Mouse (Mus musculus) neural tube, embryonic 14.5 days (tissue): ENCODE measurements at regions not wholly inside any gene's neighbourhood (a gene's known extent, or its start where the extent isn't known, plus 50 kb on each side); places are given as distances from the start of the nearest gene placed in this dataset.

Experiments used
- ATAC-seq: fragments of 200-750 bp; cut with Nextera tagmentation; 2 replicates; pipeline ENCODE4 v1.8.0; 2017; ENCODE audit warnings: low read depth, mild to moderate bottlenecking, moderate TSS enrichment, moderate library complexity
- H3K27ac ChIP-seq: fragments of 300-500 bp; sonication (generic); 2 replicates; pipeline ENCODE4 v1.5.1; 2014; ENCODE audit warnings: low read depth, mild to moderate bottlenecking, control low read depth, low read length, moderate library complexity, mixed read lengths
- H3K27me3 ChIP-seq: fragments of 300-500 bp; sonication (generic); 2 replicates; pipeline ENCODE4 v1.6.1; 2014; ENCODE audit warnings: low read length; ENCODE audit not compliant: control insufficient read depth, insufficient read depth
- H3K36me3 ChIP-seq: fragments of 300-500 bp; sonication (generic); 2 replicates; pipeline ENCODE4 v1.6.1; 2014; ENCODE audit warnings: low read length, mixed read lengths; ENCODE audit not compliant: control insufficient read depth, insufficient read depth
- H3K4me1 ChIP-seq: fragments of 300-500 bp; sonication (generic); 2 replicates; pipeline ENCODE4 v1.6.1; 2014; ENCODE audit warnings: low read length; ENCODE audit not compliant: control insufficient read depth, insufficient read depth
- H3K4me2 ChIP-seq: fragments of 300-500 bp; sonication (generic); 2 replicates; pipeline ENCODE4 v1.6.1; 2014; ENCODE audit warnings: mild to moderate bottlenecking, low read depth, low read length, control low read depth
- H3K4me3 ChIP-seq: fragments of 300-500 bp; sonication (generic); 2 replicates; pipeline ENCODE4 v1.5.1; 2014; ENCODE audit warnings: low read depth, low read length, control low read depth, mixed read lengths
- H3K9ac ChIP-seq: fragments of 300-500 bp; sonication (generic); replicated peaks from 2 replicates; pipeline ENCODE4 v1.6.1; 2014; ENCODE audit warnings: low read depth, mild to moderate bottlenecking, control low read depth, low read length, mixed read lengths
- H3K9me3 ChIP-seq: fragments of 300-500 bp; sonication (generic); 2 replicates; pipeline ENCODE4 v1.6.1; 2016; ENCODE audit warnings: low read length; ENCODE audit not compliant: control insufficient read depth
- WGBS: fragments of 180-500 bp; shearing (Covaris S2); extraction: QIAGEN DNeasy Blood & Tissue Kit; methylation state at CpG from one replicate; pipeline ENCODE4 v1.1.7; 2014; 5-methylcytosine and 5-hydroxymethylcytosine counted together

- Histone ChIP-seq H3K9me3 (no peaks in the 10 kb centered on the region), H3K4me2 (no peak overlapping the region), H3K27ac (no peak overlapping the region), H3K4me3 (no peak overlapping the region), H3K36me3 (no peaks in the 10 kb centered on the region), H3K9ac (no peak overlapping the region), H3K27me3 (no peaks in the 10 kb centered on the region), H3K4me1 (no peaks in the 10 kb centered on the region; the same call in 1 of the 2 replicates)
- WGBS: 91% methylated on average over 7 of the region's 7 CpGs
- no peak for ATAC-seq
These were observed 55.2 kb upstream of the Tgfbr2 start for GRCm38 (mm10) chr9:116230346-116230745.

- 56% methylated on average over 9 of the region's 9 CpGs for WGBS
- Histone ChIP-seq H3K27ac (no peak overlapping the region), H3K36me3 (no peaks in the 10 kb centered on the region), H3K4me3 (no peak overlapping the region), H3K4me2 (no peak overlapping the region), H3K27me3 (no peaks in the 10 kb centered on the region), H3K9me3 (no peaks in the 10 kb centered on the region), H3K4me1 (no peaks in the 10 kb centered on the region; the same call in 1 of the 2 replicates), H3K9ac (no peak overlapping the region)
- no peak for ATAC-seq
These were observed 53.3 kb upstream of the Tgfbr2 start for GRCm38 (mm10) chr9:116228443-116228842.

- Histone ChIP-seq H3K27me3 (no peaks in the 10 kb centered on the region), H3K9me3 (no peaks in the 10 kb centered on the region), H3K4me1 (no peaks in the 10 kb centered on the region; the same call in 1 of the 2 replicates), H3K36me3 (no peaks in the 10 kb centered on the region), H3K27ac (no peak overlapping the region), H3K4me3 (no peak overlapping the region), H3K9ac (no peak overlapping the region), H3K4me2 (no peak overlapping the region)
- WGBS: 82% methylated on average over 7 of the region's 7 CpGs
- no peak for ATAC-seq
These were observed 52.6 kb upstream of the Tgfbr2 start for GRCm38 (mm10) chr9:116227738-116228137.
